Comparison of ENCODE assay signal across 15 mouse cellular contexts in the genomic region with DNA sequence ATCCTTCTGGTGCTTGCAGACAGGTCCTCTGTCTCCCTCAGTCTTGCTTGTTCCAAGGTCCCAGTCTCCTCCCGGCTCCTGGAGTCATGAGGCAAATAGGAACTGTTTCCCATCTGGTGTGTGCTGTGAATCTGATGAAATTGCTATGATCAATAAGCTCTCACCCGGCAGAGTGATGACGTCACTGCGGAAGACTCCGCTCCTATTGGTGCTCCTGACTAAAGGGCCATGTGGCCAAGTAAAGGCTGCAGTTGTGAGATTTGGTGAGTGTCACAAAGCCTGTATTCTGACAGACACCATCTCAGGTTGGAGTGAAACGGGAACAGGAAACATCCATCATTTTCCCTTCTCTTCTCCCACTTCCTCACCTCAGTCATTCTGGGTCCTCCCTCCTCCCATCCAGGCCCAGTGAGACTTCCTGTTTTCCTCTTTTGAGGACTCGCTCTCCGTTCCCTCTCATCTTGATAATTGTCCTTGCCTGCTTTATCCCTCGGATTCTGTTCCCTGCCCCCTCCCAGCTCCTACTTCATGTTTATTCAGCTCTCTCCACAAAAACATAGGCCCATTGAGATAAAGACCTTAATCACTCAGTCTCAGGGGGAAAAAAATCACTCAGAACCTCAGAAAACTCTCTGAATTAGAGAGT.
A peak's percentile ranks its signal among the peaks of the same experiment; 100 is the strongest.
DNase-seq lines count a peak whose midpoint lies in the region; ATAC-seq and TF ChIP-seq lines count a peak whose summit lies in the region.
"Had no signal": no experiment of that assay in that cellular context is flagged by ENCODE, and none has a peak within 500 bp of the region (broad histone marks: within the 10 kb centered on the region; RNA-seq: fewer than 3 reads in every experiment).

No protein-coding gene starts in this region.

- H3K4me1 ChIP-seq in heart, adult 2 months (ENCODE audit: control insufficient read depth, insufficient read depth, low read length) = peaks cover 20% of the 10 kb centered on the region
- H3K4me1 ChIP-seq in heart, embryonic 12.5 days (replicated peaks) = peaks cover 38% of the 10 kb centered on the region

- peak in 1 of 2 experiments; percentile 37 for DNase-seq in heart, adult 2 months
- DNase-seq in heart, postnatal 14 days = no peak
- peak; percentile 9 for DNase-seq in MEL-GATA-1-ER (ENCODE audit: extremely low read depth, low read depth)
- no peak for DNase-seq in thymus, postnatal 36 days
- no peak for DNase-seq in natural killer cell, adult 2 months (ENCODE audit: low spot score in 2 of 2)
- no peak for DNase-seq in cerebellum, postnatal 36 days
- DNase-seq: cerebellum, adult 2 months; gastrocnemius, postnatal 25 days; kidney, postnatal 4 days; spleen, adult 18-20 months had no signal

- intact Hi-C loops in heart, adult 2 months (cut with DNase I) = loop anchor here (10.0 kb wide), 1 partner anchor 332 kb away; no protein-coding TSS in a partner anchor
- intact Hi-C loops in heart, postnatal 14 days (cut with DNase I) = no loop called here

- WGBS in heart, adult 2 months = 41% methylated on average over 9 of the region's 9 CpGs
- WGBS in heart, embryonic 12.5 days = 41% methylated on average over 9 of the region's 9 CpGs

- 0 out of 2 replicates have a peak, but pooled peaks have one; percentile 29 for ATAC-seq in common myeloid progenitor, adult 5-6 weeks (replicated peaks; ENCODE audit: low read depth, poor library complexity, severe bottlenecking)
- no peak for ATAC-seq in heart, embryonic 12.5 days (ENCODE audit: insufficient number of reproducible peaks, low FRiP score)
- ATAC-seq: CD4-positive, CD25-positive, alpha-beta regulatory T cell, adult 4 months; inflammation-experienced regulatory T-cells, adult 6 months had no signal

- H3K4me2 ChIP-seq in heart, embryonic 12.5 days = no peak overlapping the region

- H3K79me2 ChIP-seq in heart, adult 2 months (replicated peaks; ENCODE audit: control insufficient read depth, insufficient read depth, low read length) = no peaks in the 10 kb centered on the region

- no peaks in the 10 kb centered on the region for H3K9me3 ChIP-seq in heart, embryonic 12.5 days (replicated peaks)

- TF ChIP-seq POLR2A in heart, adult 2 months (IDR thresholded peaks at IDR 0.05; ENCODE audit: insufficient read depth, low read depth, low read length) = no peak

- no peak overlapping the region for H3K9ac ChIP-seq in heart, adult 2 months (ENCODE audit: low read depth, low read length)
- no peak overlapping the region for H3K9ac ChIP-seq in heart, embryonic 12.5 days

- H3K27ac ChIP-seq in heart, adult 2 months = peak overlapping the region; percentile 39; the same call in 1 of the 2 replicates
- peak overlapping the region; percentile 38; the same call in 1 of the 2 replicates for H3K27ac ChIP-seq in heart, embryonic 12.5 days (ENCODE audit: poor library complexity, severe bottlenecking)

- 0 out of 2 replicates have a peak, but pooled peaks cover 3% of the 10 kb centered on the region for H3K36me3 ChIP-seq in heart, adult 2 months (ENCODE audit: control insufficient read depth, insufficient read depth, low read length)
- no peaks in the 10 kb centered on the region for H3K36me3 ChIP-seq in heart, embryonic 12.5 days

- TF ChIP-seq CTCF in heart, adult 2 months (IDR thresholded peaks at IDR 0.05) = no peak

- H3K4me3 ChIP-seq in heart, adult 2 months = no peak overlapping the region
- H3K4me3 ChIP-seq in heart, embryonic 12.5 days = no peak overlapping the region
- H3K4me3 ChIP-seq: erythroblast, embryonic 14.5 days had no signal

- no peaks in the 10 kb centered on the region for H3K27me3 ChIP-seq in heart, adult 2 months (ENCODE audit: control insufficient read depth, insufficient read depth, low read length)
- no peaks in the 10 kb centered on the region for H3K27me3 ChIP-seq in heart, embryonic 12.5 days (replicated peaks)

- no peak for TF ChIP-seq EP300 in heart, adult 2 months (IDR thresholded peaks at IDR 0.05; ENCODE audit: insufficient read depth, low read depth, low read length)
